Mouse (Mus musculus) bone marrow macrophage, adult 2 months (primary cell): ENCODE measurements around the gene Slc6a6. TPM values are rescaled to one million over a fixed set of nuclear protein-coding genes. Genes with fewer than 3 reads are reported as not detected.

Source experiments
- H3K27ac ChIP-seq: 2 replicates; pipeline ENCODE4 v1.5.1; 2012; ENCODE audit warnings: low read depth, low read length; ENCODE audit not compliant: insufficient read depth
- H3K4me1 ChIP-seq: 2 replicates; pipeline ENCODE4 v1.6.1; 2012; ENCODE audit warnings: low read length; ENCODE audit not compliant: control insufficient read depth, insufficient read depth
- H3K4me3 ChIP-seq: 2 replicates; pipeline ENCODE4 v1.5.1; 2012; ENCODE audit warnings: mild to moderate bottlenecking, low read length, moderate library complexity; ENCODE audit not compliant: insufficient read depth
- CTCF ChIP-seq: IDR thresholded peaks from 2 replicates; pipeline ENCODE4 v1.5.1; 2012; ENCODE audit warnings: low read depth, mild to moderate bottlenecking, low read length, moderate library complexity
- POLR2A ChIP-seq: IDR thresholded peaks from 2 replicates; pipeline ENCODE4 v1.6.1; 2012; ENCODE audit warnings: mild to moderate bottlenecking, low read depth, low read length, borderline replicate concordance
- polyA plus RNA-seq: library from polyadenylated mRNA; stranded (reverse); fragments of >200 nt; gene quantifications from 2 replicates; pipeline ENCODE4 v1.2.4, GENCODE M21; 2012; ENCODE audit not compliant: missing spikeins, insufficient read depth, insufficient read length

The Slc6a6 gene
- polyA plus RNA-seq, 1 experiment, result 575 TPM

DNA sequence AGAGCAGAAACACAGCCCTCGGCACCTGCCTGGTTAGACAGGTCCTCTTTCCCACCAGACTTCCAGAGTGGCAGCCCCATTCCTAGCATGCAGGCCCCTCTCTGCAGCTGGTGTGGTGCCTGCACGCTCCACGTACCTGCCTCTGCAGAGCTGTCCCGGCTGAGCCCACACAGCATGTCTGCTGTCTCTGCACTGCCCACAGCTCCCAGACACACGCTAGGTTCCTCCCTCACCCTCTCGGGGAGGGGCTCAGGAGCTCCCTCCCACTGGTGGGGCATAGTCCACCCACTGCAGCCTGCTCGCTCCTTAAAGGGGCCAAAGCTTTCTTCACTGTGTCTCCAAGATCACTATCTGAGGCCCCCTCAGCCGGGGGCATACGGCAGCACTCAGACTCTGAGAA is 112.2 kb downstream of the Slc6a6 start:
- Histone ChIP-seq H3K4me3 (no peak overlapping the region), H3K4me1 (no peaks in the 10 kb centered on the region)
- no peak for TF ChIP-seq CTCF
- no peak for TF ChIP-seq POLR2A

DNA sequence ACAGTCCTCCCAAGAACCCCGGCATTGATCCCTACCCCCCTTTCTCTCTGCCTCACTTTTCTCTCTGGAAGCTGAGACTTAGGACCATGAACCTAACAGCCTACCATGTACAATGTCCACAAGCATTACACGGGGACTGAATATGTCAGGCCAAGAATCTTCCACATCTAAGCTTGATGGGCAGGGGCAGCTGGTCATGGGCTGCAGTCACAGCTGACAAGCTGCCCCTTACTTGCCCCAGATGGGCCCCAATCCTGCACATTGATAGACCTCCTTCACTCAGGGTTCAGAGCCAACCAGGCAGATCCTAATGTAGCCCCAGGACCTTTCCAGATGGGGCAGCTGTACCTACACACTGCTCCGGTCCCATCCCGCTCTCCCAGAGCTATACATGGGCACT is 112.9 kb downstream of the Slc6a6 start:
- TF ChIP-seq POLR2A (no peak), CTCF (no peak)
- no peak overlapping the region for H3K4me3 ChIP-seq

More for the DNA sequence above, 112.2 kb downstream of the Slc6a6 start:
- H3K27ac ChIP-seq, result no peak overlapping the region

DNA sequence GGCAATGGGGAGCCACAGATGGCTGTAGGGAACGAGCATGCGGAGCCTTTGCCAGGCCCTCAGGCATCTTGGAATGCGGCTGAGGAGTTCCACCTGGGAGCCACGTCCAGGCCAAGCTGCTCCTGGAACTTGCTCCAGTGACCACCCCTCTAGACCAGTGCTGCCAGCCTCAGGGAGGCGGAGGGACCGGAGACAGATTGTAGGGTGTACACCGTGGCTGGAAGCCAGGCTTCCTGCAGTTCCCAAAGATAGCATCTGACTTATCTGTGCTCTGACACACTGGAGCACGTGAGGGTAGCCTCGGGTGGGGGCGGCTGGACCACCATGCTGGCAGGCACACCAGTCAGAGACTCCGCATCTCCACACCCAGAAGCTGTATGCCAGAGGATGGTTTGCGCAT is 114.6 kb downstream of the Slc6a6 start:
- H3K4me3 ChIP-seq, result no peak overlapping the region
- TF ChIP-seq POLR2A, result no peak
- no peak for TF ChIP-seq CTCF

More for the DNA sequence above, 112.9 kb downstream of the Slc6a6 start:
- H3K27ac ChIP-seq, result no peak overlapping the region
- H3K4me1 ChIP-seq, result no peaks in the 10 kb centered on the region

DNA sequence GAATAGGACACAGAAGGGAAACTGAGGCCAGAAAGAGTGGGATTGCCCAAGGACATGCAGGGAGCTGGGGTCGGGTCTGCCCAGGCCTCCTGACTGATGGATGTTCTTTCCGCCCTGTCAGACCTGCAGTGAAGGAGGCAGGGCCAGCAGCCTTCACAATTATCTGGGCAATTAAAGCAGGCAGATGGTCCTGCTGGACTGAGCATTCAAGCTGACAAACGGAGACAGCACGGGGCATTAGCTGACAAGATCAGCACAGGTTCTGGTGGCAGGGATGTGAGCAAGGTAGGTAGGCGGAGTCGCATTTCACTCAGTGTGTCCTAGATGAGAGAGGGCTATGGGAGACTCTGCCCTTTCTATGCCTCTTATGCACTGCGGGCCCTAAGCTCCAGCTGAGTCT is 120.3 kb downstream of the Slc6a6 start:
- Histone ChIP-seq H3K27ac (no peak overlapping the region), H3K4me3 (no peak overlapping the region), H3K4me1 (no peaks in the 10 kb centered on the region)
- TF ChIP-seq POLR2A, result no peak
- no peak for TF ChIP-seq CTCF

More for the DNA sequence above, 114.6 kb downstream of the Slc6a6 start:
- H3K4me1 ChIP-seq, result no peaks in the 10 kb centered on the region
- H3K27ac ChIP-seq, result no peak overlapping the region

DNA sequence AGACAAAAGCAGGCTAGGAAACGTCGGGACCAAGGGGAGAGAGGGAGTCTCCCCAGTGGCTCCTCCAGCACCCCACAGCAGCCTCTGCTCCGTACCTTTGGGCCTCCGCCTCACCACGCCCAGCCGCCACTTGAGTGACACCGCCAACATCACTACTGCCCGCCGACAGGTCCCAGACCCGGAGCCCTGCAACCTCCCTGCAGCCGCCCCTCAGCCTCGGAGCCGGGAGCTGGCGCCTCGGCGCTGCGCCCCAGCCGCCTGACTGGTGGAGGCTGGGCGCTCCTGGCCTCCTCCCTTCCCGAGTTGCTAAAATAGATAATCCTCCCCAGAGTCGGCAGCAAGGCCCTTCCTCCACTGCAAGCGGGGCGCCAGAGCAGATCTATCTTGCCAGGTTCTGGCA is 123.3 kb downstream of the Slc6a6 start:
- TF ChIP-seq POLR2A (no peak), CTCF (no peak)
- Histone ChIP-seq H3K4me3 (no peak overlapping the region), H3K27ac (no peak overlapping the region), H3K4me1 (no peaks in the 10 kb centered on the region)

DNA sequence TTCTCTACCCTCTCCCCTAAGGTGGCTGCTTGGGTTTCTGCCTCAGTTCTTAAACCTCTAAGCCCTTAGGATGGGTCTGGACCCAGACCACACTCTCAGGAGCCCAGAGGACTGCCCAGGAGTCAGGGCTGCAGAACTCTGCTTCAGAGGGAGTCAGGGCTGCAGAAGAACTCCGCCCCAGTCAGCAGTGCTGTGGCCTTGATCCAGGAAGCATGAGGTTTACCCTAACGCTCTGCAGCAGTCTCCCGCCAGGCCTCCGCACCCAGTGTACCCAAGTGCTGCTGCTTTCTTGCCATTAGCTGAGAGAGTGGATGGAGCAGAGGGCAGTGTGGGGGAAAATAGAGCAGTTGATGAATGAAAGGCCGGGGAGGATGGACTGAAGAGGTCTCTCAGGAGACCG is 124.2 kb downstream of the Slc6a6 start:
- H3K27ac ChIP-seq, result no peak overlapping the region
- no peak overlapping the region for H3K4me3 ChIP-seq
- no peaks in the 10 kb centered on the region for H3K4me1 ChIP-seq
- TF ChIP-seq POLR2A (no peak), CTCF (no peak)

Other genes starting within 250 kb of the Slc6a6 start
- gene Chchd4, start 210.5 kb upstream of the Slc6a6 start, polyA plus RNA-seq, result 5.5 and 6.7 TPM in 2 replicates
- gene Tmem43, start 210.3 kb upstream of the Slc6a6 start, polyA plus RNA-seq, result 82.3 and 87.5 TPM in 2 replicates
- gene Xpc, start 168.2 kb upstream of the Slc6a6 start, polyA plus RNA-seq, result 16.3 and 17.2 TPM in 2 replicates
- gene Lsm3, start 168.1 kb upstream of the Slc6a6 start, polyA plus RNA-seq, result 65.3 and 70.2 TPM in 2 replicates
- gene Grip2, start 143.2 kb downstream of the Slc6a6 start, polyA plus RNA-seq, result 0.15 TPM in 1 of 2 replicates, not detected in the other
- gene Ccdc174, start 194.0 kb downstream of the Slc6a6 start, polyA plus RNA-seq, result 24.3 and 29.1 TPM in 2 replicates
- 0.46 TPM in 1 of 2 replicates, not detected in the other for gene 4930590J08Rik, start 218.8 kb downstream of the Slc6a6 start, polyA plus RNA-seq